Mouse (Mus musculus): ENCODE data around the gene Vmn2r43.
"Not testable (repeated sequence)": the region's sequence is repeated elsewhere in the genome, so short reads cannot be mapped to it uniquely, and the experiment has no call there.

Vmn2r43 gene

DNA sequence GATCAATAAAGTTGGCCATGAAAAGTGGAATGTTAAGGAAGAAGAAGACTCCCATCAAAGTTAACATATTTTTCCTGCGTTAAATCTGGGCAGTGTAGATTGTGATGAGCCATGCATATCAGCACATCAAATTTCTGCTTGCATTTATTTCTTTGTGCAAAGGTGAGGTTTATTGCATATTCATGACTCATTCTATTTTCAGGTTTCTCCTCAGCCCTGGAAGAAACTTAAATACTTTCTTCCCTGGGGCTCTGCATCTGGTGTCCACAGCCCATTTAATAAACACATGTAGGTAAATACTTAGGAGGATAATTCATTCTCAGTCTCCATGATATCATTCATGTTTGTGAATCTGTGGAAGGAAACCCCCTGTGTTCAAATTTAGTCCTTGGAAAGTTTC lies at the start of gene Vmn2r43:
TSS of gene Vmn2r43 (minus strand) at position 101 of the 400 bp plus-strand sequence.
- not testable (repeated sequence) for DNase-seq (ENCODE audit: low read depth, low spot score)

DNA sequence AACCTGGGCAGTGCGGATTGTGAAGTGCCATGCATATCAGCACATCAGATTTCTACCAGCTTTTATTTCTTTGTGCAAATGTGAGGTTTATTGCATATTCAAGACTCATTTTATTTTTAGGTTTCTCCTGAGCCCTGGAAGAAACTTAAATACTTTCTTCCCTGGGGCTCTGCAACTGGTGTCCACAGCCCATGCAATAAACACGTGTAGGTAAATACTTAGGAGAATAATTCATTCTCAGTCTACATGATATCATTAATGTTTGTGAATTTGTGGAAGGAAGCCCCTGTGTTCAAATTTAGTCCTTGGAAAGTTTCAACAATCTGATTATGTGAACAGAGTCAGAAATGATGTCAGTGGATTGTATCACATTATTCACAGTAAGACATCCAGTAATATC lies 60.2 kb downstream of the Vmn2r43 start, which contains the start of gene Vmn2r42:
TSS of gene Vmn2r42 (minus strand) at position 101 of the 400 bp plus-strand sequence.
- DNase-seq (ENCODE audit: low read depth, low spot score), result not testable (repeated sequence)

All from mesoderm, embryonic 11.5 days (tissue).